Mouse (Mus musculus) R1 (cell line): Measurements from ENCODE around the gene Gm21317.
"Not testable (repeated sequence)": the region's sequence is repeated elsewhere in the genome, so short reads cannot be mapped to it uniquely, and the experiment has no call there.

Source experiments
- DNase-seq: peaks from one replicate; pipeline ENCODE4 v3.0.0-alpha.2; 2018; ENCODE audit warnings: low read depth, low spot score

Gm21317 gene

DNA sequence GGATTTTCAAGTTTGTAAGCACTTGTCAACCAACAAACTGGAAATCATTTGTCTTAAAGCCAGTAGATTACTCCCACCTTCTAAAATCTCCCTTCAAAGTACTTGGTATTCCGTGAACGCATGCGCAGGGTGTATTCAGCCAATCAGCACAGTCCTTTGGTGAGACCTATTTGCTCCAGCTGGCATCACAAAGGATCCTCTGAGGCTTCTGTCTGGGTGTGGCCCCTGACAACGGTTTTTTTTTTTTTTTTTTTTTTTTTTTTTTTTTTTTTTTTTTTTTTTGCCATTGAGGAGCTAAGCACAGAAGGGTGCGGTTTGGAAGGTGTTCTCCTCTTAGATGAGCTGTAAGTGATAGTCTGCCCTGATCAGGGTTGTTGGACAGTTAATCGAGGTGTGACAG, at the start of gene Gm21317:
Gm21317 (plus strand) TSS at position 301 of the 400 bp plus-strand sequence.
- DNase-seq, result not testable (repeated sequence)
